Mouse (Mus musculus): ENCODE measurements at regions not wholly inside any gene's neighbourhood (a gene's known extent, or its start where the extent isn't known, plus 50 kb on each side); places are given as distances from the start of the nearest gene placed in this dataset.

DNA sequence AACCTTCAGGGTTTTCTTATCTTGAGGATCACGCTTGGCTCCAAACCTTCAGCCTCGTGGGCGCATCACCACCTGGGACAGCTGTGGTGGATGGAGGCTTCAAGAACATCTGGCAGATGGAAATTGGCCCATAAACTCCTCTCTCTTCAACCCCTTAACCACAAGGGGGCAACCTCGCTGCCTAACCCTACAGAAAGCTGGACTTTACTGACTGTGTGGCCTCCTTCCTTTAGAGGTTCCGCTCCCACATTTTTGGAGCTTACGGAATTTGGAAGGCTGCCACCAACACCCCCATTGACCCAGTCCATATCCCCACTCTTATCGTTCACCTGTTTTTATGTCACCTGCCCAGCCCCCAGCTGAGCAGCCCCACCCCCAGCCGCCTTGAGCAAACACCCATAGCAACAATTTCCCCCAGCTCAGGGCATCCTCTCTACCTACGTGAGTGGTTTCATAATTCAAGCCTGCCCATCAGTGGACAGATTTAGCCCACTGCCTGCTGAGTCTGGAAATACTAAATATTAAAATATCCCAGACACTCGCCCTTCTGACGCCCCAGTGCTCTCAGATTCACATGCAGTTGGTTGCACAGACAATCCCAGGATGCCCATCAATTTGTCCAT, 167.0 kb upstream of the Slc22a22 start:
- DNase-seq (ENCODE audit: low spot score in 2 of 2): no peak

DNA sequence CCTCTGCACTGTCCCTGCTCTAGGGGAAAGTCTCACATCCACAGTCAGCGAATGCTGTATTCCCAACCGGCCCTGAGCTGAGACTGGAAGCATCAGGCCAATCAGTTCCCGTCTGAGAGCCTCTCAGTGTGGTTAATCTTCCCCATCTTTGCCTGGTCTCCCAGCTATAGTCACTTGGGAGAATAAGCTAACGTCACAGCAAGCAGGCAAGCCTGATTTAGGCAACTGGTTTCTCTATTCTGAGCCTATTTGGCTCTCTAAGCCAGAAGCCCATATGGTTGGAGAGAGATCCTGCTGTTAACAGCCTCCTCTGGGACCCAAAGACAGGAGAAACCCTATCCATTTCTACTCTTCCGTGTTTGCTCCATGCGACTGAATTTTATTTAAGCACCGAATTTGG, 161.7 kb upstream of the Slc22a22 start:
- peak in 1 of 2 experiments; percentile 49 for DNase-seq (ENCODE audit: low spot score in 2 of 2)

DNA sequence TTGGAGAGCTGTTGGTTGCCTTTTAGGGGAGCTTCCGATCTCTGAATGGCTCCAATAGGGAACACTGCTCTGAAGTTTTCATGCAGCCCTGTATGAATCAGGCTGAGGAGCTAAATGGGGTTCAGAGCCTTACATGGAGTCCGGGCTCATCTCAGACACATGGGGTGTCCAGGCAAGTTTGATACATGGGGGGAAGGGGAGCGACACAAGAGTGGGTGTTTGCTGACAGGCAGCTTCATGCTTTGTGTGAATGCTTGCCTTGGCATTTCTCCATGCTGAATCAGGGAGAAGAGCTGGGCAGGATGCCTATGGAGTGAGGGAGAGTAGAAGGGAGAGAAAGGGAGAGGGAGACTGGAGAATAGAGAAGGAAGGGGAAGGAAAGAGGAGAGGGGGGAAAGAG, 155.6 kb upstream of the Slc22a22 start:
- peak in 1 of 2 experiments; percentile 39 for DNase-seq (ENCODE audit: low spot score in 2 of 2)

DNA sequence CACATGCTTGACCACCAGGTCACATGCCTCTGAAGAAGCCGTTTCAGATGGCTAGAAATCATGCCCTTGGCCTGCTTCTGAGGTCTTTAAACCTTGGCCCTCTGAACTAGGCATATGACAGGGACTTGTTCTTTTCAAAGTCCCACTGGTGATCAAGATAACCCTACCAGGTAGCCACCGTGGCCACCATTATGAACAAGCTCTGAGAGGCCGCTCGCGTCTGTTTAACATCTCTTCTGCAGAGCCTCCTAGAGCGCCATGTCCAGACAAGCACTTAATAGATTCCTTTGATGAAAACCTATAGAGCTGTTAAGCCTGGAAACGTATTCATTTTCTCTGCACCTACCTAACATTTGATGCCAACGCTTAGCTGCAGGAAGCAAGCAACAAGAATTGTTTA, 155.1 kb upstream of the Slc22a22 start:
- no peak for DNase-seq (ENCODE audit: low spot score in 2 of 2)

DNA sequence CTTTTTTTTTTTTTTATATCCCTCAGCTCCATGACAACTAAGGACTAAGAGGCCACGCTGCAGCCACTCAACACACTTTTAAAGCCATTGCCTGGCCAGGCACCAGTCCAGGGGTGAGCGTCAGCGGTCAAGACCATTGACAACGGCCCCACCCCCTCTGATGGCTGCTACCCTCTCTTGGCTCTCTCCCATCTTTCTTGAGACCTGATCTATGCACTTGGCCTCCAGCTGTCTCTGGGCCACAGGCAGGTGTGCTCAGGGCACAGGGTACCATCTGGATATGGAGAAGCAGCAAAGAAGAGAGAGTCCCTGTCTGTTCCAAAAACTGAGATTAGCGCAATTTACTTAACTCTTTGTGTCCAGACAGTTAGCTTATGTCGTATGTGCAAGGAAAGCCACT, 141.0 kb upstream of the Slc22a22 start:
- no peak for DNase-seq (ENCODE audit: low spot score in 2 of 2)

DNA sequence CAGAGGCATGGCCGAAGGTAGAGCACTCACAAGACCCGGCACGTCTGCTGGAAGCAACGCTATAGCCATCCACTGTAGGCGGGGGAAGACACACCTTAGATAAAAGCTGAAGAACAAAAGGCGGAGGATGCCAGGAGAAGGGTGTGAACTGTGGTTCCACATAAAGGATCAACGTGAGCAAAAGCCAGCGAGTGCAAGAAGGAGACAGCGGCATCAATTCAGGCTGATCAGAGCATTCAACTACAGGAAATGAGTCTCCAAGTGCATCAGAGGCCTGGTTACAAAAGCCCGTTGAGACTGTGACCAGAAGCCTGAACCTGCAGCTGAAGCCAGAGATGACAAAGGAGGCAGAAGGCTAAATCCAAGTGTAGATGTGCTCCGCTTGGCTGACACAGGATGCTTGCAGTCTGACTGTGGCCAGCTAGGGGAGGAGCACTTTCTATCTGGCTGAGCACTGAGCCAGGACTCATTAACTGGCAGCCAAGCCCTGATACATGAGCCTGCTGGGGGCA, 139.5 kb upstream of the Slc22a22 start:
- DNase-seq (ENCODE audit: low spot score in 2 of 2): no peak

DNA sequence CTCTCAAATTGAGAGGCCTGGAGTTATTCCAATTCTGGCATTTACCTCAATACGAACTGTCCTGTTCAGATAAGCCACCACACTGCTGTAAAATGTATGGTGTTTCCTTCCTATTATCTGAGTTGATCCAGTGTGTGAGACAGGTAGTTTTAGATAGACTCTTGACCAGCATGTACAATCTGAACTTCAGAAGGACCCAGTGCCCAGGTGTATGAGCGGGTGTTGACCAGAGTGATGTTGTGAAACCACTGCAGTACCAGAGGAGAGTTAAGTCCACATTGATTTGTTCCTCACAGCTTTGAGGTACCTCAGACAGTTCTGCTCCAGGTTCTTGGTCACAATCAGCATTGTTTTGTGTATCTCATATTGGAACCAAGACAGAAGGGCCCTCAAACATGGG, 132.6 kb upstream of the Slc22a22 start:
- no peak for DNase-seq (ENCODE audit: low spot score in 2 of 2)

DNA sequence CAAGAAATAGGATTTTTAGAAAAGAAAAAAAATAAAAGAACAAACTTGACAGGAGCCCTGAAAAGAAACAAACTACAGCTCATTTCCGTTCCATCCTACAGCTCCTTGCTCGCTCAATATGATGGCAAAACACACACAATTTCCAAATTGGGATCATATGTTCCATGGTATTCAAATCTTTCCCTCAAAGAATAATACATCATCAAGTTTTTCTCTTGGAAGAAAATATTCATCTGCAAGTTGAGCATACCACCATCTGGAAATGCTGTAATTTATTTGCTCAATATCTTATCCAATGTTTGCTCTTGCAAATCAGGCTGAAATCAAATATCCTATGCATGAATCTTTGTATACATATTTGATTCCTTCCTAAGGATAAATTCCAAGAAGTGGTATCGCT, 131.1 kb upstream of the Slc22a22 start:
- DNase-seq (ENCODE audit: low spot score in 2 of 2): no peak

DNA sequence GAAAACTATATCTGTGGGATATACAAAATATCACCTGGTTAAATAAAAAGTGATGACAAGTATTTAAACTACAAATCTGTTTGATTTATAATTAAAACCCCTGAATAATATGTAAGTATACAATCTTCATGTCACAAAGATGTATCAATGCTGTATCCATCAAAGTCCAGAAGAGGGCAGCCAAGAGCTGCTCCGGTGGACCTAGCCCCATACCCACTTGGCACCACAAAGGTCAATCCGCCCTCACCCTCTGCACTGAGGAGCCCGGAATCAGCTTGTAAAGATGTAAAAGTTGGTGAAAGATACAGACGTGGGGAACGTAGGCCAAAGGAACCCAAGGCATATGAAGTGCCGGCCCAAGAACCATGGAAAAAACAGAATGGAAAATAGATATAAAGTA, 123.1 kb upstream of the Slc22a22 start:
- DNase-seq (ENCODE audit: low spot score in 2 of 2): peak in 1 of 2 experiments; percentile 22

DNA sequence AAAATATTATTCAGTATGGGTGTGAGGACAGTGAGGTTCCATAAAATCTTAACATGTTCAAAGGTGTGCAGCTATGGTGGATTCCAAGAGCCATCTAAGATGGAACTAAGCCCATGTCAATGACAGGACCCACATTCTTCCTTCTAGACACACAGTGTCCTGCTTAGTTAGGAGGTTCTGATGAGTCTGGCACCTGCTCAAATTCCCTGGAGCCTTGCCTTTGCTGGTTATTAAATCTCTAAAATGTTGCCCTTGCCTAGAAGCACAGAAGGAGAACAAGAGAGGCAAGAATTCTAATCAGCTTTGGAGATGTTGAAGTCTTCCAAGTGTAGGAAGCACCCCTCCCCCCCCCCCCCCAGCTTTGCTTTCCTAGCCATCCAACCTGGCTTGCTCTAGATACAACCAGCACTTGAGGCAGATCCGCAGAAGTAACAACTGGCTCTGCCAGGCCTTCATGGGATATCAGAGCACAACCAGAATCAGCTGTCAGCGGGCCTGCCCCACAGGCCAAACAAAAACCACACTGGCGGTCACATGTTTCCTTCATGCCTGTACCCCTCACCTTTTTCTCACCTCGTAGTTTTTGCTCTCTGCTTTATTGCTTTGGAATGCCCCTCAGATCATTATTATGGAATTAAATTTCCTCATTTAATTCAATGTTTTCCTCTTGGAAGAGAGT, 116.0 kb upstream of the Slc22a22 start:
- DNase-seq (ENCODE audit: low spot score in 2 of 2): no peak

DNA sequence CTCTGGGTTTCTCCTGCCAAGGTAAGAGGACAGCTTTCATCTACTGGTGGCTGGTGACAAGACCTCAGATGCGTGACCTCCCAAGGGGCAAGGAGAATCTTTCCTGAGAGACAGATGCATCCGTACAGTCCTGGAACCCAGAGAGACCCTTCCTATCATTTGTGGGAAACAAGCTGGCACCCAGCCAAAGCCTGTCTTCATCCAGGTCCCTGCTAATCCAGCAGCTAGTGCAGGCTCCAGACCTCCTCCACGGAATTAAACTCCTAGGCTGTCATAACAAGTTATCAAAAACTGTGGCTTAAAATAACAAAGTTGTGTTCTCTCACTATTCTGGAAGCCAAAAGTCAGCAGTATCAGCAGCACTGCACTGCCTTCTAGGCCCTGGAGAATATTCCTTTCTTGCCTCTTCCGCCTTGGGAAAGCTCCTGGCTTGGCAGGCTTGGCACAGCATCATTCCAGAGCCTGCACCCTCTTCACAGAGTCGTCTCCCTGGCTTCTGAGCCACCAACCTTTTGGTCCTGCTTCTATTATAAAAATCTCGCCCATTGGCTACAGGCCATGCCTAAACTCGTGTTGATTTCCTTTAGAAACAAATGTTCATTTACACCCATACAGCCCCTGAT, 113.3 kb upstream of the Slc22a22 start:
- DNase-seq (ENCODE audit: low spot score in 2 of 2): no peak

DNA sequence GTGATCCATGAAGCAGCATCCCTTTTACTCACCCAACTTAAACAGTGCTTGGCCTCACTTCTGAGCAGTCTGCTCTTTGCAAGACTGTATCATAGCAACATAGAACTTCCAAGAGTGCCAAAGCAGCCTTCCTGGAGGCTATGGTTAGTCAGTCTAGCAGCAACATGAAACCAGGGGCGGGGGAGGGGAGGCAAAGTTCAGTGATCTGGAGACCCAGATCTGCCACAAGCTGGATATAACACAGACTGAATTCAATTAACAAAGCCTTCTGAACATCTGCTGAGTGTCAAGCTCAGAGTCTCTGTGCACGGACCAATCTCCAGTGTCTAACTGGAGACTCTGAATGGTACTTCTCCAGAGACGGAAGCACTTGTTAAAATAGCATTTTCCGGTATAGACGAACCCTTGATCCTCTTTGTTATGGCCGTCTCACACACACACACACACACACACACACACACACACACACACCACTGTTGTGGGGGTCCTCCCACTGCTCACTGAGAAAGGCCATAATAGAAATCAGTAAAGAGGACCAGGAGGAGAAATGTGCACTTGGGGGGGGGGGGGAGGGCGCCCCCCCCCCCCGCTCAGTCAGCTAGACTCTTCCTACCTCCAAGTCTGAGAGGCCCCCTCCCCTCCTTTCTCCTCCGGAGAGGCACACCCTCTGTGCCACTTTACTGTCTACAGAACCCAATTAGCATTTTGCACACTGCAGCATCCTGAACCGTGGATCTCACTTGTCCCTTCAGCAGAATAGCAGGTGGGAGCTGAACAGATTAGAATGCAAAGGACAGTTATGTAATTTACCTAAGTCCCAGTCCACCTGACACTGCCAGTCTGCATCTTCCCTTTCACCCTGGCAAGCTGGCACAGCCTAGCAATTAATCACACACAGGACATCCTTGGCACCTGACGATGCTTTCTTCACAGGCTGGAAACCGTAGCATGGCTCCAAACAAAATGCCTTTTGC, 112.3 kb upstream of the Slc22a22 start:
- DNase-seq (ENCODE audit: low spot score in 2 of 2): peak; percentile 8 to 20

DNA sequence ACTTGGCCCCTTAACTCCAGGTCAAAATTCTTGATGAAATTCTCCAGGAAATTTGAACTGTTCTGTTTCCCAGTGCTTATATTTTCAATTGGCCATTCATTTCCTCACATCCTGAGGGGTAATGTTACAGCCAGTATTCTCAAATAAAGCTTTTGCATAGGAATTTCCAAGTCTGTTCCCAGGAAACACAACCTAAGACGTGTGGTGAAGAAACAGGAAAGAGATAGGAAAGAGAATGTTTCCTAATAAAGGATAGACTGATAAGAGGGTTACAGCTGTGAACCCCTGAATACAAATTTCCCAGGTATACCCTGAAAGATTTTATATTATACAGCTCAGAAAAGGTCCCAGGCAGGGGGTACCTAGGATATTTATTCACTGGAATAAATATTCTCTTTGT, 108.0 kb upstream of the Slc22a22 start:
- no peak for DNase-seq (ENCODE audit: low spot score in 2 of 2)

DNA sequence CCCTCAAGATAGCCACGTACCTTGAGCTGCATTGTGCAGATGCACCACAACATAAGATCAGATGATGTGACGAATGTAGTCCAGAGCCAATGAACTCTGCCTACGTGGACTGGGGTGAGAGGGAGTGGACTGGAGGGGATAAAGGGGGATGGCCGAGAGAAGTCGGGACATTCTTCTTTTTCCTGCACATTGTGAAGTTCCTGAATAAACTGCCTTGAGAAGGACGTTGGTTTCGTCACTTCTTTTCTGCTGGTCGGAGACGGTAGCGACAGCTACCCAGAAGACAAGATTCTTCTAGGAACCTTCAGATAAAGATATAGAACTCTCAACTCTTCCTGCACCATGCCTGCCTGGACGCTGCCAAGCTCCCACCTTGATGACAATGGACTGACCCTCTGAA, 107.1 kb upstream of the Slc22a22 start:
- DNase-seq (ENCODE audit: low spot score in 2 of 2): no peak

DNA sequence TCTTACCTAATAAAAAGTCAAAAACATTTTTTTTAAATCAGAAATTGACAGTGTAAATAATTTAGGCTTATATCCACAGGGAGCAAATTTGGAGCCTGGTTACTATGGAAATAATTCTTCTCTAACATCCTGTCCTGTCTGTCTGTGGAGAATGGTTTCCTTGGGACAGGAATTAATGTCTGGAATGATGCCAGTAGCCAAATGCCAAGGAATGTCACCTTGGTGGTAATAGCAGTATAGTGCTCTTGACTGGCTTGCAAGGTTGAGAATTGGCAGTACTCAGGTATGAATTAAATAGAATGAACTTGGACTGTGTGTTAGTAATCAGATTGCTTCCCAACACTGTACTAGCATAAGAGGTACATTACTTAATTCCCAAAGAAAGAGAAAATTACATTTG, 103.8 kb upstream of the Slc22a22 start:
- no peak for DNase-seq (ENCODE audit: low spot score in 2 of 2)

DNA sequence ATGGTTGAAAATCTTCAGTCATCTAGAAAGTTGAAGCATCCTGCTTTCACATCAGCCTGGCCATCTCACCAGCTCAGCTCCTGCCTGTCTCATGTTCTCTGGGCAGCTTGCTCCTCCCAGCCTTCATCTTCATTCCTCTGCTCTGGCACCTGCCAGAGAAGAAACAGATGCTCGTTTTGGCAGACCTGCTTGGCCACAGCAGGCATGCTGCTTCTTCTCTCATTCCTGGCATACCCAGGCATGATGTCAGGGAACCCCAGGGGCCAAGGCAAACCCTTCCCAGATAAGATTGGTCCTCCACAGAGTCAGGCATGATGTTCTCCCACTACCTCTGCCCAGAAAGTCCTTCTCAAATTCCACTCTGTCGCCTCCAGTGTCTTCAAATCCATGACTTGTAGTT, 101.4 kb upstream of the Slc22a22 start:
- DNase-seq (ENCODE audit: low spot score in 2 of 2): no peak

DNA sequence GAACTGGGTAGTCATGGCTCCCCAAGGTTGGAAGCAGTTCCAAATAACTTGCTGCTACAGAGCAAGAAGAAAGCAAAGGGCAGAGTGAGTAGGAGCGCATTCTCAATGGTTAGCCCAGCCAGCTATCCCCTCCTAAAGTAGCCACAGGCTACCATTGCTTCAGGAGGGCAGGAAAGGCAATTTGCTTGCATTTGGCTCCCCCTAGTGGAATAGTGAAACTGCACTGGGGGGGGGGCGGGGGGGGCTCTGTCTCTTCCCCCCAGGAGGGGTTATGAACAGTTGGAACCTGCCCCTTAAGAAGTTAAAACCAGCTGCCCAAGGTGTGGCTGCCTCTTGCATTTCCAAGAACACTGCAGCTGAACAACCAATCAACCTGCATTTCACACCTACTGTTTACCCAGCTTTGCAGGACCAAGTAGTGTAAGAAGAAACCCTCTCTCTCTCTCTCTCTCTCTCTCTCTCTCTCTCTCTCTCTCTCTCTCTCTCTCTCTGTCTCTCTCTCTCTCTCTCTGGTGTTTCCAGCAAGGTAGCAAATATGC, 96.7 kb upstream of the Slc22a22 start:
- DNase-seq (ENCODE audit: low spot score in 2 of 2): no peak

DNA sequence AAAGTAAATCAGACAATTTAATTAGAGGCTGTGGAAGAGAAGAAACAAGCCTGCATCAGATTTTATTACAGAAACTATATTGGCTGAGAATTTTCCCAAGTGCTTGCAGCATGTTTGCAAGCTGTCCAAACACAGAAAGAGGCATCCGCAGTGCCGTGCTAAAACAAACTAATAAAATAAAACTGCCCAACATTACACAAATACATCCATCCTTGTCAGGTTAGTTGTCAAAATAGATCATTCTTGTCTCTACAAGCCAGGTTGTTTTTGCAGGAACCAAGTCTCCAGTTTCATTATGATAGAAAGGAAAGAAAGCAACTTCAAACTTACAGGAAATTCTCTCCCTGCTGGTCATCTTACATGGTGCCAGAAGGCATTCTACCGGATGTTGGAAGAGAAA, 95.0 kb upstream of the Slc22a22 start:
- DNase-seq (ENCODE audit: low spot score in 2 of 2): no peak

DNA sequence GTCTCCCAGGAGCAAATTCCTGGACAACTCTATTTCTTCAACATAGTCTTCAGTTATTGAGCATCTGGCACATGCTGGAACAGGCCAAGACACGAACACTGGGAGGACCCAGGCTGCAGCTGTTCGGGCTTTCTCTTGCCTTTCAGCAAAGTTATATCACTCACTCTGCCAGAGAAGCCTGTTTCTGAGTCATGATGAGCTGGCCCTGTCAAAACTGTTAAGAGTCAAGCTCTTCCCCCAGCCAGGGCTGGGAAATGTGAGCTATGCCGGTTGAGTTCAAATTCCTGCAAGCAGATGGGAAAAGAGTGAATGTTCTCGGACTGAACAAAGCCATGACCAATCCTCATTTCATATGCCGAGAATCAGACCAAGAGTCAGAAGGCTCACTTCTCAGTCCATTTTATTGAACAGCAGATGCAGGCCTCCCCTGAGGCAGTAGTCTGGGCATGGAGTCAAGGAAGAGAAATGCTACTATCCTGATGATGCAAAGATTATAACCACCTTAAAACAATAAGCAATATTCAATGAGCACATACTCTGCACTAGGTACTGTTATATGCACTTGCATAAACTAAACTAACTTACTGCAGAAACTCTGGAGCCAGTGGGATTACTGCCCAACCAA, 90.7 kb upstream of the Slc22a22 start:
- DNase-seq (ENCODE audit: low spot score in 2 of 2): no peak

DNA sequence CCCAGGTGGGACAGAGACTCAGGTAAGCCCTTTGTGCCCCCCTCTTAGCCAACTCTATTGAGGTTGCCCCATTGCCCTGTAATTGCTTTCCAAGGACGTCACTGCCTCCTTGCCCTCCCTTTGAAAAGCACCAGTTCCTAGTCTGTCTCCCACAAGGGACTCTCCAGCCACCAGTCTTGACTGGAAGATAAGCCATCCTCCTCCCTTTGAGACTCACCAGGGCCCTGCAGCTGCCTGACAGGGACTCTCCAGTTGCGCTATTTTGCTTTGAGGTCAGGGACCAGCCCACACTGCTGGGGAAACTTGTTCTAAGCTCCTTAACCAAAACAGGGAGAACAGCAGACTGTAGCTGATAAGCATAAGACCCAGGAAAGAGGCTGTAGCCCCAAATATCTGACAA, 69.7 kb upstream of the Slc22a22 start:
- no peak for DNase-seq (ENCODE audit: low spot score in 2 of 2)

DNA sequence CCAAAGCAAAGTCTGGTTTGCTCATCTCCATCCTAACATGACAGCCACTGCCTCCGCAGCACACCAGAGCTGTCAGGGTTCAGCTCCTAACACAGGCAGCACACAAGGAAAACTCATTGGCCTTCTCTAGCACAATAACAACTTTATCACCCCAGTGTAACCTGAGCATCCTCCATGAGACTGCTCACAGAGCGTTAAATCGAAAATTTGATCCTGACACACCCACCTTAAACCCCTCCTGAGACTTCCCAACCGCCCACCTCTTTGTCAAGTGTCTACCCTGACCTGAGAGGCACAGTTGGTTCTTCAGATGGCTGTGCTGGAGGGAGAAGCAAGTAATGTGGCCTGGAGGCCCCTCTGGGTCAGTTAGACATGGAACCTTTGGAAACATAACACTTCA, 67.7 kb upstream of the Slc22a22 start:
- DNase-seq (ENCODE audit: low spot score in 2 of 2): no peak
